Mouse (Mus musculus) frontal cortex, adult 2 months (tissue): ENCODE results near the gene Lrrc9. TPM values are rescaled to one million over a fixed set of nuclear protein-coding genes. Genes with fewer than 3 reads are reported as not detected.

ENCODE experiments used
- DNase-seq, 2 experiments: peaks; one replicate each; pipeline ENCODE4 v3.0.0; 2022; ENCODE audit warnings: low spot score in 1 of 2; ENCODE audit errors: extremely low spot score in 1 of 2
- polyA plus RNA-seq: library from polyadenylated mRNA; depleted of rRNA; stranded (reverse); fragments of >200 nt; gene quantifications from 2 replicates; pipeline ENCODE4 v1.2.3, GENCODE M21; 2012; rRNA removed

Lrrc9 gene
- polyA plus RNA-seq = 2.3 TPM in 2 replicates

- DNase-seq = peak; percentile 25 to 45
Observed at GRCm38 (mm10) chr12:72441839-72442576, at the start of gene Lrrc9. Gene Lrrc9, plus strand, starts transcription at chr12:72441866.

DNA sequence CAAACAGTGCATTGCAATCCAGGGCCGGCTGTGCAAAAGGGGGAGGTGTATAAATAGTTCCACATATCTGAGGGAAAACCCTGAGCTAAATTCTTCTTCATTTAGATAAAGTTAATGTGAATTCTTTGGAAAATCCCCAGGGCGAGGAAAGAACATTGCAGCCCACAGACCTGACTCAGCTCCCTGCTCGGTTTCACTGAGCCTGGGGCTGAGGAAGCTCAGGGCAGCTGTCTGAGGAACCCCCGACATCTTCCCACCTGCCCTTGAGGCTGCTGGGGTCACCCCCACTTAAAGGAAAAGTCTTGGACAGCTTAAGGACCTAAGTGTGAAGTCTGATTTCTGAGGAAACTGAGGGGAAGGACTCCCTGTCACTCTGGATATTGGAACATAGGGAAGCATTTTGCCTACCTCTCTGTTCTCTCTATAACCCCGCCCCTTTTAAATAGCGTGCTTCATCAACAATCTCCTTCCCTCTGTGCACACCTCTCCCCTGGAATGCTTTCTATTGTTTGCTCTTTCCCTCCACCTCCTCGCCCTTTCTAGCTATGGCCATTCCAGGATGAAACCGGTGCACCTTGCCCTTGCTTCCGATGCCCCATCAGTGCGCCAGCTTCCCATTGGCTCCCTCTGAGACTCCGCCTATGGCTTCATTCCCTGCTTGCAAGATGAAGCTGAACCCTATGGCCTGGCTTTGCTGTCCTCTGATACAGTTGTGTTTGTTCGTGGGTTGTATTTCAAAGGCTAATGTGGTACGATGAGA is 48.4 kb upstream of the Lrrc9 start:
- DNase-seq = peak in 1 of 2 experiments; percentile 75

GRCm38 (mm10) chr12:72405031-72405430 is 36.6 kb upstream of the Lrrc9 start:
- DNase-seq = no peak

GRCm38 (mm10) chr12:72407146-72407545 is 34.5 kb upstream of the Lrrc9 start:
- DNase-seq = peak in 1 of 2 experiments; percentile 44

DNA sequence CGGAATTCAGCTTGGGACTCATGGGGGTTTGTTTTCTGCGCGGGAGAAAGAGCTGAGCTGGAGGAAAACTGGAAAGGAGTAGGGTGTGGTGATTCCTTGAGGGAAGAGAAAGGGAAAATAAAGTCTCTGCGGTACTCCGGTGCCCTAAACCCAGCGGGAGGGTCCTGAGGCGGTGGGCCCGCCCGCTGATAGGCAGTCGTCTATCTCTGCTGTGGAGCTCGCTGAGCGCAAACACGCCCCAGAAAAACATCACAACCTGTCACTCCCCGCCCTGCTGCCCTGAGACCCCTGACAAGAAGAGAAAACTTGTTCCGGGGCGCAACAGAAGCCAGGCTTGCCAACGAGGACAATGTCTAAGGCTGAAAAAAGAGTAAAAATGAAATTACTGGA is 34.0 kb upstream of the Lrrc9 start:
- DNase-seq = peak in 1 of 2 experiments; percentile 18

GRCm38 (mm10) chr12:72408111-72408891 is 33.4 kb upstream of the Lrrc9 start:
- DNase-seq = peak in 1 of 2 experiments; percentile 71

DNA sequence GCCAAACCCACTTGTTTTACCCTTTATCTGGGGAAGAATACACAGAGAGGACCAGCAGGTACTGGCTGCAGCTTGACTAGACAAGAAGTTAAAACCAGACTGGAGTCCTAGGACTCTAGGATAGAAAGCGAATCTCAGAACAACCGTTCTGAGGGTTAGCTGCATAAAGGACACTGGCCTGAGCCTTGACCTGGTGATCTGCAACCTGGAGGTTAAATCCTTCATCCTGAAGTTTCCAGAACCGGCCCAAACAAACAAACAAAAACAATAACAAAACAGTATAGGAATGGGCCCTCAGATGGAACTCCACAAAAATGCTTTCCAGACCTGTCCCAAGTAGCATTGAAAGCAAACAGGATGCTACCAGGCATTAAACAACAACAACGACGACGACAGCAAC is 32.7 kb upstream of the Lrrc9 start, which contains the start of gene Rtn1:
Rtn1 (minus strand) TSS at position 101 of the 400 bp plus-strand sequence.
- DNase-seq = no peak

DNA sequence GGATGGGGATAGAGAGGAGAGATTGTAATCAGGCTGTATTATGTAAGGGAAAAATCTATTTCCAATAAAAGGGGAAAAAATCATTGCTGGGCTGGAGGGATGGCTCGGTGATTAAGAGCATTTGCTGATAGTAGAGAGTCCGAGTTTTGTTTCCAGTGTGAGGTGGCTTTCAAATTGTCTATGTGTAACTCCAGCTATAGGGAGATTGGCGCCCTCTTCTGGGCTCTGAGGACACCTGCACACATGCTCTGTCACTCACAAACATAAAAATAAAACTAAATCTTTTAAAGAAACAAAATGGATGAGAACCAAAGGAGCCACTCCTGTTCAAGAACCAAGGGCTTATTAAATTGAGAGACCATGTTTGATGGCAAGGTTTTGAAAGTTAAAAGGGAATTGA is 23.9 kb upstream of the Lrrc9 start:
- DNase-seq = peak in 1 of 2 experiments; percentile 66

- DNase-seq = no peak
Observed at GRCm38 (mm10) chr12:72422681-72423080, 19.0 kb upstream of the Lrrc9 start.

- DNase-seq = peak; percentile 66 to 93
Observed at GRCm38 (mm10) chr12:72427722-72428126, 13.9 kb upstream of the Lrrc9 start.

GRCm38 (mm10) chr12:72432209-72432608 is 9.5 kb upstream of the Lrrc9 start:
- DNase-seq = peak in 1 of 2 experiments; percentile 25

GRCm38 (mm10) chr12:72433241-72433865 is 8.3 kb upstream of the Lrrc9 start:
- DNase-seq = no peak

GRCm38 (mm10) chr12:72437676-72438341 is 3.9 kb upstream of the Lrrc9 start:
- no peak for DNase-seq

DNA sequence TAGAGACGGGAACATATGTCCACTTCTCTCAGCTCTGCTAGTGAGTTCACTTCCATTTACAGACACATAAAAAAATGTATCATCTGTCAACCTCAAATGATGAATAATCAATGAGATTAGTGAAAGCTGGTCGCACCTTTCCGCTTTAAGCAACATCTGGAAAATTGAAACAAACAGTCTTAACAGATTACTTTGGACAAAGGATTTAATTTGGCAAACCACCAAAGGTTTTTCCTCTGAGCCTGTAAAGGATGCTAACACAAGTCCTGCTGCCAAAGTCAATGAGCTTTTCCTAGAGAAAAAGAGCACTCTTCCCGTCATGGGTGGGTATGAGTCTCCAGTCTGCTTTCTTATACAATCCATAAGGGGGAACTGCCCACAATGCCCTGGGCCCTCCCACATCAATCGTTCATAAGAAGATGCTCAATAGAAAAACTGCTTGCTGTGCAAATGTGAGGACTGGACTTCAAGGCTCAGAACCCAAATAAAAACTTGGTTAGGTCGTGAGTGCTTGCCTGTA is 2.6 kb upstream of the Lrrc9 start:
- no peak for DNase-seq

DNA sequence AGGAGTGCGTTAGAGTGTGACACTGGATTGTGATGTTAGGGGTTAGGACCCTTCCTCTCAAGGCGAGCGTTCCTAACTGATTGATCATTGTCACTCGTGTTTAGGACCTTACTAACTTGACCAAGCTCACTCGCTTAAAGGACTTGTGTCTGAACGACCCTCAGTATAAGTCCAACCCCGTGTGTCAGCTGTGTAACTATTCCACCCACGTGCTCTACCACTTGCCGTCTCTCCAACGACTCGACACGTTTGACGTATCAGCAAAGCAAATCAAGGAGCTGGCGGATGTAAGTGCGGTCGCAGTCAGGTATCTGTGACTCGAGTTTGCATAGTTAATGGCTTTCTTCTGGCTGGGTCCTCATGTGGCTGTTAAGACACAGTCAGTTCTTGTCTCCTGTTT is 12.3 kb downstream of the Lrrc9 start:
- DNase-seq = no peak

GRCm38 (mm10) chr12:72461191-72461893 is 19.7 kb downstream of the Lrrc9 start:
- DNase-seq = peak in 1 of 2 experiments; percentile 53

DNA sequence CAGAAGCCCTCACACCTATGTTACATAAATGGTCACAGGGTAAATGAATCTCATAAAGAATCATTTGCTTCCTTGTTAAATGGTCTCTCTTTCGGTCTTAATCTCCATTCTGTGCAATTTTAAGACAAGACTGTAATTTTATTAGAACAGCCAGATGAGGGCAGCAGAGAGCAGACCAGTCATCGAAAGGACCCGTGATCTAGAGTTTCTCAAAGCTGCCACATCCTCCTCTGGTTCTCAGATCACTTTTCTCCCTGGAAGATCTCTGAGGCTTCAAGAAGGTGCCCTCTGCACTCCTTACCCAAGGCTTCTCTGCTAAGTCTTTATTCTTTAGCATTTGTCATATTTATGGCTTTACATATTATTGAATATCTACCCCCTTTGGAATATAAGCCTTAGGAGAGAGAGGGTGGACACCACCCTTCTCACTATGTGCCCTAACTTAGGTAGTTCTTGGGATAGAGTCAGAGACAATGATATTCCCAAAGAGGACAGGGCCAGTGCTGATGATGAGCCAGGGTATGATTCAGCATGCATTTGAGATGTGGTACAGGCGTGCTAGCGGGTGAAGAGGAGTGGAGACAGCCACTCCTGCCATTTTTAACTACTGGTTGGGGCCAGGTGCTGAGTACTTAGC is 20.3 kb downstream of the Lrrc9 start:
- peak in 1 of 2 experiments; percentile 84 for DNase-seq

DNA sequence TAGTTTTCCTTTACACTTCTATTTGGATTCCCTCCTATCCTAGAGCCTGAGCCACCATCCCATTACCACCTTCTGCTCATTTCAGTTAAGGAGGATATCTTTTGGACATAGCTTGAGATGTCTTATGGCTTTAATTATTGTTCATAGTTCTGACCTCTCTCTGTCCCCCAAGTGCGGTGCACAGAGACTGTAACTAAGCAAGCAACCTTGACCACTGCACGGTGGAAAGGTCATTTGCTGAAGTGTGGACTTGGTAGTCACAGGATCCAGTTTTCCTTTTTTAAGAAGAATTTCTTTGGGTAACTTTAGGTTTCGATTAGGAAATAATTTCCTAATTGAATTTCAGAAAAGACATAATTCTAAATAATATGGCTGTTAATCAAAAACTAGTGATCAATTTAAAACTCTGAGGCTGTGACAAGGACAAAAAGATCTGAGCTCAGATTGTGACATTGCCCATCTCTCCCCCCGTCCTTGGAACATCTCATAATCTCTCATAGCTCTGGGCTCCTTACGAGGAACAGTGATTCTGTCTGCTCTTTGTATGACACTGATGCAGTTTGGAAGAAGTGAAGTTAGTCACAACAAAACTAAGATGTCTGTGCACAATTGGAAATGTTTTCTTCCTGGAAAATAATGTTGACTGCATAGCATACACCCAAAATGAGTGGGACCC is 24.3 kb downstream of the Lrrc9 start:
- DNase-seq = no peak
